8 mouse cellular contexts compared by ENCODE assay signal in the genomic region with DNA sequence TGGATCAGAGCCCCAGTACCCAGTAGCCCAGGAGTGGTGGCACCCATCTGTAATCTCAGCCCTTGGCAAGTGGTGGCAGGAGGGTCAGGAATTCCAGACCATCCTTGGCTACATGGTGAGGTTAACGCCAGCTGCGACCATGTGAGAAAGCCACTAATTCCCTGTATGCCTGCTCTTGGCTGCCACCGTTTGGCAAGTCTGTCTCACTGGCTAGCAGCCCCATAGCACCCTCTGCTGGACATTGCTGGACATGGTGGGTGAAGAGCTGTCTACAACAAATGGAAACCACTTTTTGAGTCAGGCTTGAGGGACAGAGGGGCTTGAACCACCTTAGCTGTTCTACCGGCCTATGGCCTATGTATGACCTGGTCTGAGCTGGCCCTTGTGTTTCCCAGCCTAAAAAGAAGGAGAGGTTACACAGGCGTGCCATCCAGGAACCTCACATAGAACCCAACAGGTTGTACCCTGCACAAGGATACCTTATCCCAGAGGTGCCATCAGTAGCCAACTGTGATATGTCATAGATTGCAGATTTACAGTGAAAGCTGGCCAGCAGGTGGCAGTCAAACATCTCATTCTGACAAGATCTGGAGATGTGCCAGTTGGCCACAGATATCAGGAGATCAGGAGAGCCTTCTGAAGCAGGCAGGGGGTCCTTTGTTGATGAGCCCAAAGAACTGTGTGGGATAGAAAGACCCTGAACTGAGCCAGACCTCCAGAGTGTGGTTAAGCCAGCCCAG. TPM values are rescaled to one million over a fixed set of nuclear protein-coding genes. Genes with fewer than 3 reads are reported as not detected.
DNase-seq lines count a peak whose midpoint lies in the region; ATAC-seq and TF ChIP-seq lines count a peak whose summit lies in the region.

No protein-coding gene starts in this region.

- TF ChIP-seq POLR2A in testis, adult 2 months (IDR thresholded peaks at IDR 0.05; ENCODE audit: control insufficient read depth, low read depth, low read length), result no peak

- peak; percentile 100 for TF ChIP-seq CTCF in liver, postnatal 0 days (IDR thresholded peaks at IDR 0.05; ENCODE audit: low read depth)
- peak; percentile 98 for TF ChIP-seq CTCF in testis, adult 2 months (IDR thresholded peaks at IDR 0.05; ENCODE audit: control insufficient read depth, insufficient read depth, insufficient replicate concordance, low read depth, low read length)

- no peaks in the 10 kb centered on the region for H3K36me3 ChIP-seq in liver, postnatal 0 days (replicated peaks; ENCODE audit: insufficient read depth, low read length)
- no peaks in the 10 kb centered on the region for H3K36me3 ChIP-seq in neural tube, embryonic 14.5 days (ENCODE audit: control insufficient read depth, insufficient read depth, low read length)
- H3K36me3 ChIP-seq in testis, adult 2 months (ENCODE audit: control insufficient read depth, insufficient read depth, low read length), result no peaks in the 10 kb centered on the region

- H3K4me2 ChIP-seq in liver, postnatal 0 days (ENCODE audit: low read depth, low read length), result no peak overlapping the region
- H3K4me2 ChIP-seq in neural tube, embryonic 14.5 days (ENCODE audit: low read depth, low read length), result no peak overlapping the region

- peak; percentile 84 for ATAC-seq in CD4-positive, CD25-positive, alpha-beta regulatory T cell, adult 4 months
- peak; percentile 81 for ATAC-seq in erythroblast, adult 5-6 weeks (replicated peaks; ENCODE audit: low FRiP score, poor library complexity, severe bottlenecking)
- peak; percentile 85 for ATAC-seq in liver, postnatal 0 days
- ATAC-seq in neural tube, embryonic 14.5 days (ENCODE audit: low read depth), result peak; percentile 69

- DNase-seq in brain, adult 2 months (ENCODE audit: low read depth, low spot score), result peak; percentile 96
- peak; percentile 95 to 97 for DNase-seq in heart, postnatal 10 days
- peak; percentile 80 for DNase-seq in large intestine, adult 2 months (ENCODE audit: low read depth, low spot score)
- DNase-seq in liver, postnatal 0 days, result peak; percentile 93

- no peak for TF ChIP-seq EP300 in liver, postnatal 0 days (IDR thresholded peaks at IDR 0.05; ENCODE audit: low read depth)

- 10% methylated on average over 5 of the region's 5 CpGs for WGBS in large intestine, adult 2 months
- WGBS in liver, postnatal 0 days (ENCODE audit: insufficient replicate concordance), result 13% methylated on average over 5 of the region's 5 CpGs
- 7% methylated on average over 5 of the region's 5 CpGs for WGBS in neural tube, embryonic 14.5 days

- intact Hi-C loops in heart, postnatal 10 days (cut with DNase I), result loop anchor here (1.0 to 2.0 kb wide), 4 partner anchors 76 to 194 kb away; a partner anchor contains a TSS

- H3K9ac ChIP-seq in liver, postnatal 0 days (replicated peaks), result no peak overlapping the region
- no peak overlapping the region for H3K9ac ChIP-seq in neural tube, embryonic 14.5 days (replicated peaks; ENCODE audit: low read depth, low read length)

- H3K4me3 ChIP-seq in liver, postnatal 0 days (ENCODE audit: low read depth, low read length), result no peak overlapping the region
- no peak overlapping the region for H3K4me3 ChIP-seq in neural tube, embryonic 14.5 days (ENCODE audit: low read depth, low read length)
- no peak overlapping the region for H3K4me3 ChIP-seq in testis, adult 2 months (ENCODE audit: control insufficient read depth, low read depth, low read length)

- H3K9me3 ChIP-seq in liver, postnatal 0 days (ENCODE audit: low read length), result no peaks in the 10 kb centered on the region
- H3K9me3 ChIP-seq in neural tube, embryonic 14.5 days (ENCODE audit: control insufficient read depth, low read length), result no peaks in the 10 kb centered on the region

- no peaks in the 10 kb centered on the region for H3K4me1 ChIP-seq in liver, postnatal 0 days (ENCODE audit: insufficient read depth)
- no peaks in the 10 kb centered on the region for H3K4me1 ChIP-seq in neural tube, embryonic 14.5 days (ENCODE audit: control insufficient read depth, insufficient read depth, low read length)
- H3K4me1 ChIP-seq in testis, adult 2 months (ENCODE audit: control insufficient read depth, insufficient read depth, low read length), result peaks cover 21% of the 10 kb centered on the region

- H3K27me3 ChIP-seq in liver, postnatal 0 days (ENCODE audit: insufficient read depth, low read length), result no peaks in the 10 kb centered on the region
- no peaks in the 10 kb centered on the region for H3K27me3 ChIP-seq in neural tube, embryonic 14.5 days (ENCODE audit: control insufficient read depth, insufficient read depth, low read length)
- no peaks in the 10 kb centered on the region for H3K27me3 ChIP-seq in testis, adult 2 months (ENCODE audit: control insufficient read depth, insufficient read depth, low read length)

- no peak overlapping the region for H3K27ac ChIP-seq in liver, postnatal 0 days (ENCODE audit: low read depth)
- H3K27ac ChIP-seq in neural tube, embryonic 14.5 days (ENCODE audit: low read depth, low read length), result no peak overlapping the region
- no peak overlapping the region for H3K27ac ChIP-seq in testis, adult 2 months (ENCODE audit: control insufficient read depth, insufficient read depth, low read depth, low read length)

RNA-seq across cellular contexts. Expression of a gene that starts 10.4 kb away (rescaled TPM):
- 1 to 10 TPM in 1 of 2 experiments, under 1 TPM in 1; 0.65 to 9.4 TPM for polyA plus RNA-seq in CD4-positive, CD25-positive, alpha-beta regulatory T cell, adult 4 months (2017; shearing (Covaris generic))
- 3.3 TPM in 2 replicates for total RNA-seq in erythroblast, adult 5-6 weeks (2015; ENCODE audit: low replicate concordance)
- 2.5 and 4.3 TPM in 2 replicates for total RNA-seq in erythroblast, adult 5-6 weeks (2017; ENCODE audit: low replicate concordance)
- 1 to 10 TPM; 2.5 to 2.6 TPM for total RNA-seq in heart, postnatal 10 days (2021)
- polyA plus RNA-seq in large intestine, adult 2 months (2012; rRNA removed), result 16.6 and 25.9 TPM in 2 replicates
- polyA plus RNA-seq in liver, postnatal 0 days (2015; fragmentation: Nextera tagmentation; extraction: Ambion mirVana), result 6.3 and 8.9 TPM in 2 replicates
- 3.7 and 3.8 TPM in 2 replicates for polyA plus RNA-seq in neural tube, embryonic 14.5 days (2014; fragmentation: Nextera tagmentation; extraction: Ambion mirVana)
- polyA plus RNA-seq in testis, adult 2 months (2012; rRNA removed), result 33.4 and 38.3 TPM in 2 replicates

RNA-seq across cellular contexts. Expression of a gene that starts 23.4 kb away (rescaled TPM):
- polyA plus RNA-seq in CD4-positive, CD25-positive, alpha-beta regulatory T cell, adult 4 months (2017; shearing (Covaris generic)), result 10 to 100 TPM; 11.0 to 13.9 TPM
- total RNA-seq in erythroblast, adult 5-6 weeks (2015; ENCODE audit: low replicate concordance), result 19.2 and 28.0 TPM in 2 replicates
- total RNA-seq in erythroblast, adult 5-6 weeks (2017; ENCODE audit: low replicate concordance), result 19.1 and 31.1 TPM in 2 replicates
- total RNA-seq in heart, postnatal 10 days (2021), result 100 to 1,000 TPM; 345 to 350 TPM
- 254 and 263 TPM in 2 replicates for polyA plus RNA-seq in large intestine, adult 2 months (2012; rRNA removed)
- 49.0 and 57.5 TPM in 2 replicates for polyA plus RNA-seq in liver, postnatal 0 days (2015; fragmentation: Nextera tagmentation; extraction: Ambion mirVana)
- polyA plus RNA-seq in neural tube, embryonic 14.5 days (2014; fragmentation: Nextera tagmentation; extraction: Ambion mirVana), result 517 and 551 TPM in 2 replicates
- 43.5 and 46.5 TPM in 2 replicates for polyA plus RNA-seq in testis, adult 2 months (2012; rRNA removed)

RNA-seq across cellular contexts. Expression of a gene that starts 53.7 kb away (rescaled TPM):
- polyA plus RNA-seq in CD4-positive, CD25-positive, alpha-beta regulatory T cell, adult 4 months (2017; shearing (Covaris generic)), result under 1 TPM; 0.44 to 0.57 TPM
- total RNA-seq in erythroblast, adult 5-6 weeks (2015; ENCODE audit: low replicate concordance), result 4.0 and 5.6 TPM in 2 replicates
- total RNA-seq in erythroblast, adult 5-6 weeks (2017; ENCODE audit: low replicate concordance), result 5.4 and 9.5 TPM in 2 replicates
- 10 to 100 TPM; 26.9 to 33.9 TPM for total RNA-seq in heart, postnatal 10 days (2021)
- polyA plus RNA-seq in large intestine, adult 2 months (2012; rRNA removed), result 1.4 and 1.5 TPM in 2 replicates
- polyA plus RNA-seq in liver, postnatal 0 days (2015; fragmentation: Nextera tagmentation; extraction: Ambion mirVana), result 2.1 and 2.2 TPM in 2 replicates
- 0.75 and 0.92 TPM in 2 replicates for polyA plus RNA-seq in neural tube, embryonic 14.5 days (2014; fragmentation: Nextera tagmentation; extraction: Ambion mirVana)
- polyA plus RNA-seq in testis, adult 2 months (2012; rRNA removed), result 4.3 and 5.9 TPM in 2 replicates
